Mouse (Mus musculus) forebrain, embryonic 14.5 days (tissue): ENCODE measurements at regions not wholly inside any gene's neighbourhood (a gene's known extent, or its start where the extent isn't known, plus 50 kb on each side); places are given as distances from the start of the nearest gene placed in this dataset.

ENCODE experiments used
- ATAC-seq: fragments of 200-750 bp; cut with Nextera tagmentation; 2 replicates; pipeline ENCODE4 v1.8.0; 2017; ENCODE audit warnings: mild to moderate bottlenecking, moderate library complexity
- DNase-seq: peaks from one replicate; pipeline ENCODE4 v3.0.0-alpha.2; 2015; ENCODE audit warnings: low spot score
- H3K27ac ChIP-seq: fragments of 300-500 bp; sonication (generic); 2 replicates; pipeline ENCODE4 v1.5.1; 2014; ENCODE audit warnings: low read depth, mild to moderate bottlenecking, control low read depth, low read length, moderate library complexity
- H3K27me3 ChIP-seq: fragments of 300-500 bp; sonication (generic); replicated peaks from 2 replicates; pipeline ENCODE4 v1.6.1; 2014; ENCODE audit warnings: low read length, control low read depth, mixed read lengths; ENCODE audit not compliant: control insufficient read depth, insufficient read depth
- H3K36me3 ChIP-seq: fragments of 300-500 bp; sonication (generic); 2 replicates; pipeline ENCODE4 v1.6.1; 2014; ENCODE audit warnings: low read length, control low read depth; ENCODE audit not compliant: control insufficient read depth, insufficient read depth
- H3K4me1 ChIP-seq: fragments of 300-500 bp; sonication (generic); 2 replicates; pipeline ENCODE4 v1.6.1; 2014; ENCODE audit warnings: antibody characterized with exemption, low read length, control low read depth; ENCODE audit not compliant: control insufficient read depth, insufficient read depth
- H3K4me2 ChIP-seq: fragments of 300-500 bp; sonication (generic); 2 replicates; pipeline ENCODE4 v1.6.1; 2014; ENCODE audit warnings: mild to moderate bottlenecking, control low read depth, low read length
- H3K4me3 ChIP-seq: fragments of 300-500 bp; sonication (generic); 2 replicates; pipeline ENCODE4 v1.5.1; 2014; ENCODE audit warnings: low read depth, low read length, control low read depth
- H3K9ac ChIP-seq: fragments of 300-500 bp; sonication (generic); 2 replicates; pipeline ENCODE4 v1.6.1; 2014; ENCODE audit warnings: mild to moderate bottlenecking, low read length, control low read depth, moderate library complexity
- H3K9me3 ChIP-seq: fragments of 300-500 bp; sonication (generic); replicated peaks from 2 replicates; pipeline ENCODE4 v1.6.1; 2016; ENCODE audit warnings: low read length, control low read depth, mixed read lengths; ENCODE audit not compliant: control insufficient read depth
- WGBS: fragments of 180-500 bp; shearing (Covaris S2); extraction: QIAGEN DNeasy Blood & Tissue Kit; methylation state at CpG from one replicate; pipeline ENCODE4 v1.1.7; 2014; 5-methylcytosine and 5-hydroxymethylcytosine counted together

DNA sequence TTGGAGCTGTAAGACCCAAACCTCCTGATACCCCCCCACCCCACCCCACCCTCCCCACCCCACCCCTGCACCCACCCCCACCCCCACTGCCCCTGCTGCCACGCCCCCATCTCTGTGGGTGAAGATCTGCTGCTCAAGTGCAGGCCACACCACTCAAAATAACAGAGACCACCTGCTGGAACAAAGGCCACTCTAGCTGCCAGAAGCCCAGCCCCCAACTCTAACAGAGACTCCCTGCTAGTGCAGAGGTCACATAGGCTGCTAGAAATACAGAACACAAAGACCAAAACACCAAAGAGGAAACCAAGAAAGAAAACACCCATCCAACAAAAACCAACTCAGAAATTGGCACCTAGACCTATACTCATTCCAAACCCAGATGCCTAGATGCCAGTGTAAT lies 58.9 kb downstream of the Olfr267 start:
- H3K4me3 ChIP-seq, result no peak overlapping the region
- 20% methylated on average over 1 of the region's 1 CpGs for WGBS
- no peak overlapping the region for H3K9ac ChIP-seq
- H3K9me3 ChIP-seq, result no peaks in the 10 kb centered on the region
- no peaks in the 10 kb centered on the region for H3K36me3 ChIP-seq
- H3K4me2 ChIP-seq, result no peak overlapping the region
- peaks cover 3% of the 10 kb centered on the region; the same call in 1 of the 2 replicates for H3K4me1 ChIP-seq
- no peaks in the 10 kb centered on the region for H3K27me3 ChIP-seq
- DNase-seq, result no peak
- no peak for ATAC-seq
- H3K27ac ChIP-seq, result no peak overlapping the region

DNA sequence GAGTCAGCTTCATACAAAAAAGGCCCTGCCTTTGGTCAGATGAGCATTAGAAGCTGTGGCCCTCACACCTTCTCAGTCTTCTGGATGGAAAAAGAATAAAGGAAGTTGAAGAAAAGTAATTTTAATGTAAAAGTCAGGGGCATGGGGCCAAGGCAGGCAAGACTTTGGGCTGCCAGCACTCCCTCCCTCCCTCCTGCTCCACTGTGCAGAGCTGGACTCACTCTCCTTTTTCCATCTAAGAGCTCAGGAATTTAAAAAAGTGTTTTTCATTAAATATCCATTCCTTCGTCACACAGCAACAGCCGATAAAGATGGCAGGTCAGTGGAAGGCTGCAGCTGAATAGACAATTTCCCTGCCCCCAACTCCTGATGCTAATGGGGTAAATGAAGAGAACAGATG lies 61.1 kb downstream of the Olfr267 start:
- WGBS, result 42% methylated on average over 2 of the region's 2 CpGs
- H3K9me3 ChIP-seq, result no peaks in the 10 kb centered on the region
- H3K9ac ChIP-seq, result no peak overlapping the region
- no peak overlapping the region for H3K27ac ChIP-seq
- H3K4me2 ChIP-seq, result no peak overlapping the region
- ATAC-seq (no peak), DNase-seq (no peak)
- H3K36me3 ChIP-seq, result no peaks in the 10 kb centered on the region
- H3K27me3 ChIP-seq, result no peaks in the 10 kb centered on the region
- H3K4me1 ChIP-seq, result peaks cover 8% of the 10 kb centered on the region; the same call in 1 of the 2 replicates
- no peak overlapping the region for H3K4me3 ChIP-seq

DNA sequence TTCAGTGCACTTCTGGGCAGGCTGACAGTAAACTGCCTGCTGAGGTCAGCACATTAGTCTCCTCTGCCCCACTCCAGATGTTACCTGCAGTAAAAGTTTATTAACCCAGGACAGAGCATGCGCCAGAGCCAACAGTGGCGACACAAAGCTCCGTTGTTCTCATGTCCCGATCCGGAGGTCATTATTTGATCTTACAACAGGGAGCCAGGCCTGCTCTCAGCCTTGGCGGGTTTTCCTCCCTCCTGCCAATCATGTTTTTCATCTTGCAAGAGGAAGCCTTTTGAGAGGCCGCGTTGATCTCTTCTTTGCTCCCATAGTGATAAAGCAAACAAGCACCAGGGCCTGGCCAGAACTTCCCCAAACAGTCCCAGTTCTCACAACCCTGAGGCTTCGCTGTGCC lies 64.7 kb downstream of the Olfr267 start:
- Histone ChIP-seq H3K36me3 (no peaks in the 10 kb centered on the region), H3K4me1 (peaks cover 8% of the 10 kb centered on the region; the same call in 1 of the 2 replicates), H3K4me2 (no peak overlapping the region), H3K27me3 (no peaks in the 10 kb centered on the region), H3K9me3 (no peaks in the 10 kb centered on the region), H3K27ac (no peak overlapping the region), H3K9ac (no peak overlapping the region), H3K4me3 (no peak overlapping the region)
- ATAC-seq (peak; percentile 42; the same call in 1 of the 2 replicates), DNase-seq (peak; percentile 52)
- 45% methylated on average over 9 of the region's 9 CpGs for WGBS

DNA sequence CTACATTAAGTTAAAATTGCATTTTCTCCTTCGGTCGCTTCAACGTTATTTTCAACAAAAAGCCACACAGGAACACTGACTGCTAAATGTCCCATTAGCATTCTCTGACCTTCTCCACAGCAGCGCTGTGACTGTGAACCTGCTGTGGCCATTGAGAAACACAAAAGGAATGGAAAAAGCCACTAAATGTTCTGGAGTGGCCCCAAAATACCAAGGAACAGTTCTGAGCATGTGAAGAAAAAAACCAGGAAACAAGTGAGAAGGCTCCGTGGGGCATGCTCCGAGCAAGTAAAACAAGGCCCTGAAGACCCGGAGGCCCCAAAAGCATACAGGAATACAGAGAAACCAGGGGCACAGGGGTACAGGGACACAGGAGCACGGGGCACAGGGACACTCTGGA lies 66.8 kb downstream of the Olfr267 start:
- no peak for ATAC-seq
- Histone ChIP-seq H3K27me3 (no peaks in the 10 kb centered on the region), H3K4me2 (no peak overlapping the region), H3K9ac (no peak overlapping the region), H3K36me3 (no peaks in the 10 kb centered on the region), H3K4me1 (peaks cover 9% of the 10 kb centered on the region; the same call in 1 of the 2 replicates), H3K4me3 (no peak overlapping the region), H3K27ac (no peak overlapping the region), H3K9me3 (no peaks in the 10 kb centered on the region)
- 60% methylated on average over 8 of the region's 8 CpGs for WGBS
- no peak for DNase-seq

DNA sequence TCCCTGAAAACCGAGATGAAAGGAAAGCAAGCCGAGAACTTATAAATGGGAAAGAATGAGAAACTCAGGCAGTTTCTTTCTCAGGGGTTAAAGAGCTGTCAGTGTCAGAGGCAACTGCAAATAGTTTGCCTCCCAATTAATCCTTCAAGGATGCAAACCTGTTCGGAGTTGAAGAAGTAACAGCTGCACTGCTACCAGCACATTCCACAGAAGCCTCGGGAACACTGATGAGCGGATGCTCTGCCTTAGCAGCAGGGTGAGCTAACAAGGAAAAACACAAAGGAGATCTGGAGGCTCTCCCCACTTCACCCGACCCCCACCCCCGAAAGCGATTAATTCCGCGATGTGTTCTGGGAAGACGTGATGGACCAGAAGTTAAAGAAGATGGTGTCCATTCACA lies 71.1 kb downstream of the Olfr267 start:
- no peaks in the 10 kb centered on the region for H3K27me3 ChIP-seq
- no peak overlapping the region for H3K9ac ChIP-seq
- 0 out of 2 replicates have a peak, but pooled peaks cover 4% of the 10 kb centered on the region for H3K4me1 ChIP-seq
- 20% methylated on average over 11 of the region's 11 CpGs for WGBS
- no peak overlapping the region for H3K27ac ChIP-seq
- ATAC-seq, result no peak
- no peak overlapping the region for H3K4me2 ChIP-seq
- peak; percentile 7 for DNase-seq
- H3K36me3 ChIP-seq, result no peaks in the 10 kb centered on the region
- no peak overlapping the region for H3K4me3 ChIP-seq
- H3K9me3 ChIP-seq, result no peaks in the 10 kb centered on the region

DNA sequence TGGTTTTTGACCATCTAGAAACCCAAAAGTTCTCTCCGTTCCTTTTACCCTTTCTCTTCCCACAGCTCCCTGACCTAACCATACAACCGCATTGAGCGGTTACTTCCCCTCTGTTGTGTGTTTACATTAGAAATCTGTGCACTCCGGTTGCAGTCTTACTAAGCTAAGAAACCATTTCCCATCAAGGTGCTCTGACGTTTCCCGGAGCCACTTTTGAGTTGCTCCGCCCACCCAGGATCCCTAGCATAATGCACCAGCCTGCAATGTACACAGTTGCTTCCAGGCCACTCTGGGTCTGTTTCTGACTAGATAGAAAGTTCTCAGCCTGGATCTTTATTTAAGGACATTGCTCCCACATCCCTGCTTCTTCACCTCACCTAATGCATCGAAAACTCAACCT lies 71.7 kb downstream of the Olfr267 start:
- H3K9ac ChIP-seq, result no peak overlapping the region
- H3K4me3 ChIP-seq, result no peak overlapping the region
- ATAC-seq, result no peak
- H3K9me3 ChIP-seq, result no peaks in the 10 kb centered on the region
- H3K36me3 ChIP-seq, result no peaks in the 10 kb centered on the region
- 0 out of 2 replicates have a peak, but pooled peaks cover 4% of the 10 kb centered on the region for H3K4me1 ChIP-seq
- no peak for DNase-seq
- no peak overlapping the region for H3K4me2 ChIP-seq
- H3K27ac ChIP-seq, result no peak overlapping the region
- 88% methylated on average over 8 of the region's 8 CpGs for WGBS
- no peaks in the 10 kb centered on the region for H3K27me3 ChIP-seq

DNA sequence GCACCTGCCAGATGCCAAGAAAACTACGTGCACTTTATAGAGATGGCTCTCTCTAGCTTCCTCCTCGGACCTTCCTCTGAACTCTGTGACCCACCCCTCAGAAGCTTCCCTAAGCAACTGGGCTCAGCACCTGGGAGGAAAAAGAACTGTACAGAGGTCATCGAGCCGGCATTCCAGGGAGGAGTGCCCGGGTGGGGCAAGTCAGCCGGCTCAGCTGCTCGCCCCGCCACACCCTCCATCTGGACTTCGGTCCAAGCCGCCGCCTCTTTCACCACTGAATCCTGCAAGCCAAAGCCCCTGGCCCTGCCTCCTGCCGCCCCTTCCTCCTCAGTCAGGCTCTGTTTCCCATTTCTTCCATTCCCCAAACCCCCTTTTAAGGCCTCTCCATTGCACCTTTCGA lies 73.3 kb downstream of the Olfr267 start:
- no peak overlapping the region for H3K4me2 ChIP-seq
- no peaks in the 10 kb centered on the region for H3K27me3 ChIP-seq
- H3K4me1 ChIP-seq, result 0 out of 2 replicates have a peak, but pooled peaks cover 4% of the 10 kb centered on the region
- no peaks in the 10 kb centered on the region for H3K9me3 ChIP-seq
- 64% methylated on average over 13 of the region's 13 CpGs for WGBS
- no peaks in the 10 kb centered on the region for H3K36me3 ChIP-seq
- no peak for DNase-seq
- H3K27ac ChIP-seq, result no peak overlapping the region
- H3K4me3 ChIP-seq, result no peak overlapping the region
- no peak for ATAC-seq
- no peak overlapping the region for H3K9ac ChIP-seq

DNA sequence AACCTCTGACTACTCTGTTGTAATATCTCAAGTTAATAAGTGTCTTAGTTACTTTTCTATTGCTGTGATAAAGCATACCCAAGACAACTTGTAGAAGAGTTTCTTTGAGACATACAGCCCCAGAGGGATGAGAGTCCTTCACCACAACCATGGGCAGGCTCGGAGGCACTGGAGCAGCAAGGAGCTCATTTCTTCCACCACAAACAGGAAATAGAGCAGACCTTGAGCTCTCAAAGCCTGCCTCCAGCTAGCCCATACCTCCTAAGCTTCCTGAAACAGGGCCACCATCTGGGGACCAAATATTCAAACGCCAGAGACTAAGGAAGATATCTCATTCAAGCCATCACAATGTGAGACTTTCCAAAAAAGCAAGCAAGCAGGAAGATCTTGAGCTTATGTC lies 74.6 kb downstream of the Olfr267 start:
- 91% methylated on average over 2 of the region's 2 CpGs for WGBS
- DNase-seq (no peak), ATAC-seq (no peak)
- Histone ChIP-seq H3K36me3 (no peaks in the 10 kb centered on the region), H3K4me1 (0 out of 2 replicates have a peak, but pooled peaks cover 4% of the 10 kb centered on the region), H3K27me3 (no peaks in the 10 kb centered on the region), H3K9ac (no peak overlapping the region), H3K27ac (no peak overlapping the region), H3K9me3 (0 out of 2 replicates have a peak, but pooled peaks cover 2% of the 10 kb centered on the region), H3K4me2 (no peak overlapping the region), H3K4me3 (no peak overlapping the region)

DNA sequence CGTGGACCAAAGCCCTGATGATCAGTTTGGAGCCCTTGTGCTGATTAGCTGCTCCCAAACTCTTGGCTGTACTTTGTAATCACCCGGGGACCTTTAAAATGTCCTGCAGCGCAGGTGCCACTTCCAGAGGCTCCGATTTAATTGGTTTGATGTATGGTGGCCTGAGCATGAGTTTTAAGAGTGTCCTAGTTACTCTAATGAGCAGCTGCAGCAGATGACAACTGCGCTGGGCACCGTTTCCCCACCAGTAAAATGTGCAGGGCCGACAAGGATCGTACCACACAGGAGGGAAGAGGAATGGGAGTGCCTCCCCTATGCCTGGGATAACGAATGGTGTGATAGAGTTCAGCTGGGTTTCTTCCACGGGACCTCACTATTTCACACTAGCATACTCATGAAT lies 75.3 kb downstream of the Olfr267 start:
- H3K9ac ChIP-seq, result no peak overlapping the region
- WGBS, result 73% methylated on average over 10 of the region's 10 CpGs
- H3K36me3 ChIP-seq, result no peaks in the 10 kb centered on the region
- H3K4me2 ChIP-seq, result no peak overlapping the region
- H3K4me1 ChIP-seq, result 0 out of 2 replicates have a peak, but pooled peaks cover 4% of the 10 kb centered on the region
- H3K4me3 ChIP-seq, result no peak overlapping the region
- H3K9me3 ChIP-seq, result 0 out of 2 replicates have a peak, but pooled peaks cover 2% of the 10 kb centered on the region
- H3K27ac ChIP-seq, result no peak overlapping the region
- no peak for DNase-seq
- H3K27me3 ChIP-seq, result no peaks in the 10 kb centered on the region
- no peak for ATAC-seq
